Mouse (Mus musculus): ENCODE results near the gene Rundc3a. TPM values are rescaled to one million over a fixed set of nuclear protein-coding genes. Genes with fewer than 3 reads are reported as not detected.
"Not testable (repeated sequence)": the region's sequence is repeated elsewhere in the genome, so short reads cannot be mapped to it uniquely, and the experiment has no call there.

Gene Rundc3a
- total RNA-seq, 1 experiment from 2014 or later, result 31.6 TPM

- no peak for DNase-seq
These were observed 25.5 kb upstream of the Rundc3a start for GRCm38 (mm10) chr11:102367504-102368280.

GRCm38 (mm10) chr11:102368347-102368746, 24.9 kb upstream of the Rundc3a start:
- no peak for DNase-seq

GRCm38 (mm10) chr11:102369263-102369662, 23.9 kb upstream of the Rundc3a start:
- DNase-seq, result no peak

GRCm38 (mm10) chr11:102370285-102370684, 22.9 kb upstream of the Rundc3a start:
- DNase-seq, result no peak

GRCm38 (mm10) chr11:102371926-102372685, 21.1 kb upstream of the Rundc3a start:
- DNase-seq, result no peak

- DNase-seq, result no peak
These were observed 20.3 kb upstream of the Rundc3a start for GRCm38 (mm10) chr11:102372936-102373335.

- DNase-seq, result no peak
These were observed 19.6 kb upstream of the Rundc3a start for GRCm38 (mm10) chr11:102373646-102374045.

GRCm38 (mm10) chr11:102374108-102374725, 19.0 kb upstream of the Rundc3a start:
- no peak for DNase-seq

- peak; percentile 90 for DNase-seq
These were observed 17.7 kb upstream of the Rundc3a start for GRCm38 (mm10) chr11:102375196-102376173.

GRCm38 (mm10) chr11:102376196-102376835, 16.9 kb upstream of the Rundc3a start:
- no peak for DNase-seq

- DNase-seq, result no peak
These were observed 16.0 kb upstream of the Rundc3a start for GRCm38 (mm10) chr11:102377186-102377585.

GRCm38 (mm10) chr11:102380091-102380490, 13.1 kb upstream of the Rundc3a start:
- no peak for DNase-seq

GRCm38 (mm10) chr11:102381341-102382100, 11.7 kb upstream of the Rundc3a start:
- no peak for DNase-seq

- no peak for DNase-seq
These were observed 10.4 kb upstream of the Rundc3a start for GRCm38 (mm10) chr11:102382794-102383193.

- DNase-seq, result no peak
These were observed 9.7 kb upstream of the Rundc3a start for GRCm38 (mm10) chr11:102383365-102384136.

GRCm38 (mm10) chr11:102384418-102384817, 8.8 kb upstream of the Rundc3a start:
- no peak for DNase-seq

- no peak for DNase-seq
These were observed 8.1 kb upstream of the Rundc3a start for GRCm38 (mm10) chr11:102385075-102385474.

- no peak for DNase-seq
These were observed 7.1 kb upstream of the Rundc3a start for GRCm38 (mm10) chr11:102386121-102386520.

- DNase-seq, result not testable (repeated sequence)
These were observed 3.8 kb upstream of the Rundc3a start for GRCm38 (mm10) chr11:102389436-102389835.

Data from adrenal gland, postnatal 14 days (tissue).